In genomic region chr2:109345386-109345785, GRCm38 (mm10) we compare ENCODE assay signal across 22 mouse cellular contexts.
DNase-seq lines count a peak whose midpoint lies in the region; ATAC-seq lines count a peak whose summit lies in the region.
"Had no signal": no experiment of that assay in that cellular context is flagged by ENCODE, and none has a peak within 500 bp of the region (broad histone marks: within the 10 kb centered on the region; RNA-seq: fewer than 3 reads in every experiment).

No protein-coding gene starts in this region.

- no peaks in the 10 kb centered on the region for H3K36me3 ChIP-seq in forebrain, embryonic 11.5 days (ENCODE audit: control insufficient read depth, insufficient read depth, low read length)
- no peaks in the 10 kb centered on the region for H3K36me3 ChIP-seq in forebrain, embryonic 12.5 days (replicated peaks)
- no peaks in the 10 kb centered on the region for H3K36me3 ChIP-seq in midbrain, embryonic 12.5 days
- H3K36me3 ChIP-seq: heart, embryonic 15.5 days; hindbrain, embryonic 15.5 days had no signal

- no peaks in the 10 kb centered on the region for H3K4me1 ChIP-seq in forebrain, embryonic 11.5 days (replicated peaks; ENCODE audit: control insufficient read depth, insufficient read depth, low read length)
- no peaks in the 10 kb centered on the region for H3K4me1 ChIP-seq in forebrain, embryonic 12.5 days
- 0 out of 2 replicates have a peak, but pooled peaks cover 5% of the 10 kb centered on the region for H3K4me1 ChIP-seq in midbrain, embryonic 12.5 days
- H3K4me1 ChIP-seq: forebrain, embryonic 13.5 days; heart, embryonic 15.5 days; hindbrain, embryonic 10.5 days; hindbrain, embryonic 15.5 days had no signal

- DNase-seq in forebrain, embryonic 11.5 days (ENCODE audit: low spot score): no peak
- peak; percentile 66 for DNase-seq in Muller cell, postnatal 12 days (ENCODE audit: inconsistent ontology term)
- DNase-seq in retina, embryonic 14.5 days (ENCODE audit: low spot score): peak; percentile 55
- no peak for DNase-seq in adrenal gland, adult (ENCODE audit: inconsistent age in 2 of 2, low spot score in 1 of 2)
- no peak for DNase-seq in layer of hippocampus, adult 9-11 months
- DNase-seq: adrenal gland, postnatal 10 days; cerebellum, adult 11-12 months; cerebellum, adult 9-10 months; cerebellum, postnatal 25 days; forebrain, postnatal 0 days; gastrocnemius, postnatal 14 days; heart, adult 2 months; heart, postnatal 14 days had no signal

- 50% methylated on average over 4 of the region's 4 CpGs for WGBS in forebrain, embryonic 11.5 days
- 48% methylated on average over 4 of the region's 4 CpGs for WGBS in forebrain, embryonic 12.5 days
- 38% methylated on average over 4 of the region's 4 CpGs for WGBS in midbrain, embryonic 12.5 days

- H3K4me2 ChIP-seq in forebrain, embryonic 11.5 days (ENCODE audit: low read depth, low read length, severe bottlenecking): no peak overlapping the region
- H3K4me2 ChIP-seq in forebrain, embryonic 12.5 days: no peak overlapping the region
- H3K4me2 ChIP-seq in midbrain, embryonic 12.5 days (replicated peaks): no peak overlapping the region
- H3K4me2 ChIP-seq: forebrain, embryonic 13.5 days; heart, embryonic 11.5 days; heart, embryonic 15.5 days; hindbrain, embryonic 15.5 days had no signal

- H3K9ac ChIP-seq in forebrain, embryonic 11.5 days (ENCODE audit: low read length): no peak overlapping the region
- no peak overlapping the region for H3K9ac ChIP-seq in forebrain, embryonic 12.5 days
- H3K9ac ChIP-seq in midbrain, embryonic 12.5 days (replicated peaks): no peak overlapping the region
- H3K9ac ChIP-seq: forebrain, embryonic 13.5 days; forebrain, postnatal 0 days; heart, embryonic 15.5 days; hindbrain, embryonic 15.5 days had no signal

- 0 out of 2 replicates have a peak, but pooled peaks have one; percentile 15 for ATAC-seq in forebrain, embryonic 11.5 days (replicated peaks; ENCODE audit: low FRiP score)
- ATAC-seq in forebrain, embryonic 12.5 days (ENCODE audit: low FRiP score): no peak
- ATAC-seq in midbrain, embryonic 12.5 days (ENCODE audit: low FRiP score, low read depth): peak; percentile 89
- ATAC-seq: forebrain, embryonic 13.5 days; forebrain, postnatal 0 days; inflammation-experienced regulatory T-cells, adult 6 months had no signal

- no peaks in the 10 kb centered on the region for H3K9me3 ChIP-seq in forebrain, embryonic 11.5 days (ENCODE audit: control insufficient read depth, low read length)
- H3K9me3 ChIP-seq in forebrain, embryonic 12.5 days: no peaks in the 10 kb centered on the region
- no peaks in the 10 kb centered on the region for H3K9me3 ChIP-seq in midbrain, embryonic 12.5 days
- H3K9me3 ChIP-seq: forebrain, embryonic 13.5 days; heart, embryonic 15.5 days; hindbrain, embryonic 10.5 days; hindbrain, embryonic 15.5 days had no signal

- no peaks in the 10 kb centered on the region for H3K27me3 ChIP-seq in forebrain, embryonic 11.5 days (ENCODE audit: control insufficient read depth, insufficient read depth, low read length)
- no peaks in the 10 kb centered on the region for H3K27me3 ChIP-seq in forebrain, embryonic 12.5 days
- no peaks in the 10 kb centered on the region for H3K27me3 ChIP-seq in midbrain, embryonic 12.5 days
- H3K27me3 ChIP-seq: CH12.LX; forebrain, embryonic 13.5 days; heart, embryonic 15.5 days; hindbrain, embryonic 15.5 days had no signal

- H3K27ac ChIP-seq in forebrain, embryonic 11.5 days (ENCODE audit: low read depth, low read length): no peak overlapping the region
- no peak overlapping the region for H3K27ac ChIP-seq in forebrain, embryonic 12.5 days
- 0 out of 2 replicates have a peak overlapping the region, but pooled peaks have one; percentile 39 for H3K27ac ChIP-seq in midbrain, embryonic 12.5 days (replicated peaks)
- H3K27ac ChIP-seq: forebrain, embryonic 13.5 days; heart, adult 2 months; heart, embryonic 15.5 days; hindbrain, embryonic 10.5 days; hindbrain, embryonic 15.5 days had no signal

- no peak overlapping the region for H3K4me3 ChIP-seq in forebrain, embryonic 11.5 days (ENCODE audit: low read depth, low read length)
- no peak overlapping the region for H3K4me3 ChIP-seq in forebrain, embryonic 12.5 days (replicated peaks)
- no peak overlapping the region for H3K4me3 ChIP-seq in midbrain, embryonic 12.5 days
- H3K4me3 ChIP-seq: forebrain, embryonic 13.5 days; heart, adult 2 months; heart, embryonic 15.5 days; hindbrain, embryonic 10.5 days; hindbrain, embryonic 15.5 days had no signal

Comparison
In these comparisons a context has a peak if more than half of its experiments do, and no peak if none do; other contexts are left out.
1. DNase-seq: peak in Muller cell, postnatal 12 days (single experiment) and retina, embryonic 14.5 days (single experiment); none in forebrain, embryonic 11.5 days (single experiment), adrenal gland, adult (0 of 2) and layer of hippocampus, adult 9-11 months (single experiment).